Mouse (Mus musculus) right cerebral cortex, postnatal 36 days (tissue): Measurements from ENCODE around the gene Mthfd1l.

ENCODE experiments used
- DNase-seq, 2 experiments: peaks; one replicate each; pipeline ENCODE4 v3.0.0; 2022; ENCODE audit warnings: low spot score in 2 of 2, mixed read lengths in 1 of 2

Mthfd1l gene

GRCm38 (mm10) chr10:3976623-3977010 is 3.7 kb downstream of the Mthfd1l start:
- no peak for DNase-seq

DNA sequence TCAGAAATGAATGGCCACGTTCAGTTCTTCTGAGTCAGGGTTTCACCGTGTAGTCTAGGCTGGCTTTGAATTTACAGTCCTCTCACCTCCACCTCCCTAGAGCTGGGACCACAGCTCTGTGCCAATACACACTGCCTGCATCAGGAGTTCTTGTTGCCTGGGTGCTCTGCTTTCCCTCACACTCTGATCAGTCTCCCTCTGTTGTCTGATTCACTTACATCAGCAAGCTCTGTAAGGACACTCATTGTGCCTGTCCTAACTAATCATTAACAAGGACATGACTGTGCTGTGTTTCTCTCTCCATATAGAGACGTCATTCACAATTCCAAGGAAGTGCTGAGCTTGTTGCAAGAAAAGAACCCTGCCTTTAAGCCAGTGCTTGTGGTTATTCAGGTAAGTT is 5.4 kb downstream of the Mthfd1l start:
- no peak for DNase-seq

DNA sequence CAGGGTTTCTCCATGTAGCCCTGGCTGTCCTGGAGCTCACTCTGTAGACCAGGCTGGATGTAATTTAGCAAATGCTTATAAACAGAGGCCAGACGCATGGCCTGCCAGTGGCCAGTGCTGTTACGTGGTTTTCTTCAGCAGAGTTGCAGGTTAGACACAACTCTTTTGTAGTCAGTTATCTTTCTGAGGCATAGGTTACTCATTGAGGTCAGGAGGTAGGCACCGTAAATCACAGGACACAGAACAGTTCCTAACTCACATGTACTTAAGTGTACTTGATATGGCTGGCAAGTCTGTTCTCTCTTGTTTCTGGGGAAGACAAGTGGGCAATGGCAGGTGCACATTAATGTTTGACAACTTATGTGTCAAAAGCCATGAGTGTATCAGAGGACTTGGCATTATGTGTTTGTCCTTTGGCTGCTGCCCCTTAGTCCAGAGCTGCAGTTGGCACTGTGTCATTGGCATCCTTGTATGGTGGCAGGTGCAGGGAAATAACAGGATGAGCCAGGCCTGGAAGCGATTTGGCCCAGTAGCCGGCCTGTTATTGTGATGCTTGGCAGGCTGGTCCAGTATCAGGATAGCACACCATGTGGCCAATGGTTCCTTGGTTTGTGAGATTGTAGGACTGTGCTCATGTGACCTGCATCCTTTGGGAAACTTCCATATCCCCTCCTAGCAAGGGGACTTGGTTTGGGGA is 6.0 kb downstream of the Mthfd1l start:
- no peak for DNase-seq

DNA sequence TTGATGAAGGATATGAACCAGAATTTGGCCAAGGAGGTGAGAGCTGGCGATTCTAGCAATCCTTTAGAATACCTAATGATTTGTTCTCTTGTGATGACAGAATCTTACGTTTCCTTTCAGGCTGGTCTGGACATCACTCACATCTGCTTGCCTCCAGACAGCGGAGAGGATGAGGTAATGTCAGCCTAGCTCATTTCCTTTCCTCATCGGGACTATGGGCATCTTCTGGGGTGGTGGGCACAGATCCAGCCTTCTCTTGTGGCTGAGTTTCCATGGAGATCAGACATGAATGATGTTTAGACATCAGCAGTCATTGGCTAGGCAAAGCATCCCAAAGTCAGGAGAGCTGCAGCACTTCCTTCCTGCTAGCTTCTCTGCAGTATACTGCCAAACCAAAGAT is 7.3 kb downstream of the Mthfd1l start:
- no peak for DNase-seq

DNA sequence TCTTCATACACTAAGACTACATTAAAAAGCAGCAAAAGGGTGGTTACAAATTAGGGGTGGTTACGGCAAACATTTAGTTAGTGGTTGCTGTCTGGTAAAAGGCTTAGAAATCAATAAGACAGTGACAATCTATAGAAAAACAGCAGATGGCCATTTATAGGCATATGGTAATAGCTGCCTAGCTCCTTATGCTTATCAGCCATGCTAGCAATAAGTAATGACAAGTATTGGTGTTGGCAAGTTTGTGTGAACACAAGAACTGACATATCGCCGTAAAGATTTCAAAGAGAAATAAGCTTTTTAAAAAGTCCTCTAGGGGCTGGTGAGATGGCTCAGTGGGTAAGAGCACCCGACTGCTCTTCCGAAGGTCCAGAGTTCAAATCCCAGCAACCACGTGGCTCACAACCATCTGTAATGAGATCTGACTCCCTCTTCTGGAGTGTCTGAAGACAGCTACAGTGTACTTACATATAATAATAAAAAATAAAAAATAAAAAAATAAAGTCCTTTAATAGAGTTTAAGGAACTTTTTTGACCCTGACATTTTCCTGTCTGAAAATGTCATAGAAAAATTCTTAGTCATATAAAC is 17.5 kb downstream of the Mthfd1l start:
- DNase-seq: no peak

- DNase-seq: no peak
Observed at GRCm38 (mm10) chr10:3993365-3994102, 20.6 kb downstream of the Mthfd1l start.

GRCm38 (mm10) chr10:3995277-3995676 is 22.4 kb downstream of the Mthfd1l start:
- DNase-seq: no peak

GRCm38 (mm10) chr10:3996170-3996876 is 23.4 kb downstream of the Mthfd1l start:
- peak; percentile 39 to 44 for DNase-seq

DNA sequence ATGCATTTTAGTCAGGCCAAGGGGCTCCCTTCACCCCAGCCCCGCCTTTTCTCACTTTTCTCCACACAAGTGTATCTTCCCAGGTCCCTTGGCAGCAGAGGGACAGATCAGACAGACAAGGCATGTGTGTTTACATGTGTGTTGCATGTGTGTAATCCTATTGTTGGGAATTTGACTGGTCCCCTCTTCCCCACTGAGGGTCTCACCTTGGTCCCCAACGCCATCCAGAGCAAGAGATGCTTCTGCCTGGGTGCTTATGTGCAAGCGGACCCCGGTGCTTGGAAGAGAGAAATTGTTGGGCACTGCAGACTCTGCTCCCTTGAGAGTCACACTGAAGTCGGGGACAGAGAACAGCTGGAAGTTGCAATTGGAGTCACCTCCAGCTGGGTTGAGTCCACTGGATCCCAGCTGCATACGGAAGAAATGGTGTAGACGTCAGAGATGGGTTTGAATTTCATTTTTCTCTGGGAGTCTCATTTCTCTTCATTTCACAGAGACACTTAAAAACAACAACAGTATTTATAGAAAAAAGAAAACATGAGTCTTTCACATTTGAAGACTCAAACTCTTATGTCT is 25.0 kb downstream of the Mthfd1l start:
- no peak for DNase-seq

DNA sequence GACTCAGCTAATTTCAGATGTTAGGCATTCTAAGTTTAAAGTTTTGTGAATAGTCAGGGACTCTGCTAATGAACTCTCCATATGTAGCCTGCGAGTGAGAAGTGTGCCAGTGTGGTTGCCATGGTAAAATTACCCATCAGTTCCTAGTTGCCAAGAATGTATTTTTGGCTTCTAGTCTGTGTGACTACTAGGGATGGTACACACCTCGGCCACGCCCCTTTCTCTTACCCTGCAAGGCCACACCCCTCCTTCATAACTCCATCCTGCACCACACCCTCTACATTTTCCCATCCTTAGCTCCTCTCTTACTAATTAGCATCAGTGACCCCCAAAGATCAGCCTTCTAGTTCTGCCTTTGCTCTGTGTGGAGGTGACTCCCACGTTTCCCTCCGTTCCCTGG is 29.8 kb downstream of the Mthfd1l start:
- no peak for DNase-seq

DNA sequence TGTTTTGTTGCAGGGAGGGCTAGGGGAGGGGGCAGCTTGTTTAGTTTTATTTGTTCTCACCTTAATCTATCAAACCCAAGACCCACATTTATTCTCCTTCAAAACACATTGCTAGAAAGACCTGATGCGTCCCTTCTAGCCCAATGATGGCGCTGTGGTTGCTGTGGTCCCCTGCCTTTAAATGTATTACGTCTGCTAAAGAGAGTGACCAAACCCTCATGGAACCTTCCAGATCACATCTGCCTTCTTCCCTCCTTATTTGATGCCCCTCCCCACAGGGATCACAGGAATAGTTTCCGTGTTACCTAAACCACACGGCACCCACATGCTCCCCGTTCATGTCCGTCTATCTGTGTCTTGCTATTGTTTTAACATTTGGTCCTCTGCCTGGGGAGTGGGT is 32.3 kb downstream of the Mthfd1l start:
- no peak for DNase-seq

- no peak for DNase-seq
Observed at GRCm38 (mm10) chr10:4006296-4007015, 33.5 kb downstream of the Mthfd1l start.

- DNase-seq: no peak
Observed at GRCm38 (mm10) chr10:4022628-4023303, 49.8 kb downstream of the Mthfd1l start.

GRCm38 (mm10) chr10:4026616-4027015 is 53.7 kb downstream of the Mthfd1l start:
- DNase-seq: no peak

- no peak for DNase-seq
Observed at GRCm38 (mm10) chr10:4027466-4027865, 54.5 kb downstream of the Mthfd1l start.

DNA sequence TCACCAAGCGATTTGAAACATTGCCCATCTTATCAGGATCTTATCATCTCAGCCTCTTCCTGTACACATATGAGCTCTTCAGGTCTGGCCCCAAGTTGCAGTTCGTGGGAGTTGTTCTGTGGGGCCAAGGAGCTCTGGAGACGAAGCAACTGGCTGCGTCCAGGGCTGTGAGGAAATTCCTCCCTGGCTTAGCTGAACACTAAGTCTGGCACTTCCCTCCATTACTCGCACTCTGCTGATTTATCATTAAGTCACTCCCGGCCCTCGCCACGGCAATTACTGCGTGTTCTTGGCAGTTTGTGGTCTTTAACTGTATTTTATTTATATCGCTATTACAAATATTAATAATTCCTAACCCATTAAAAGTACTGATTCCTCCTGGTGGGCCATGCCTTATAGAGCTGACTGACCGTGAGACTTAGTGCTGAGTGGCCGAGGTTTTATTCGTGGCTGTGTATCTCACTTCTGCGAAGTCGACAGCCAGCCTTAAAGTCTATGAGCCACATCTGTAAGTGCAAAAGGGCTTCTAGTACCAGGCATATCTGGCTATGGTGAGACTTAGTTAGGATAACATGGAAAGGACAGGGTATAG is 56.0 kb downstream of the Mthfd1l start:
- no peak for DNase-seq

- DNase-seq: no peak
Observed at GRCm38 (mm10) chr10:4033761-4034160, 60.8 kb downstream of the Mthfd1l start.

- DNase-seq: no peak
Observed at GRCm38 (mm10) chr10:4036476-4036875, 63.6 kb downstream of the Mthfd1l start.

- no peak for DNase-seq
Observed at GRCm38 (mm10) chr10:4037066-4037465, 64.1 kb downstream of the Mthfd1l start.

DNA sequence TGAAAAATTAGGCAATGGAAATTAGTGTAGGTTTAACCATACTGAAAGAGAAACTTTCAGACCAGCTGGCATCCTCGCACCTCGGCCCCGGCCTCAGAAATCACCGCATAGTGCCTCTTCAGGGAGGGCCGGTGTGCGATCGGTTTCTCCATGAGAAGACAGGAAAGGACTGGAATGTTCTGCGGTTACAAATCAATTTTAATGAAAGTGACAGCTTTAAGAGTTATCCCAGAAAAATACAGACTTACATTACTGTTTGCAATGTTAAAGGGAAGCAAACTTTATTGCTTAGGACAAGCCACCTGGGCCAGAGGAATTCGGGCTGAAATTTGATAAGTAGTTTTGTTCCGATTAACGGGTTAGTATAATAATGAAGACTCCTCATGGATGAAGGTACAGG is 65.7 kb downstream of the Mthfd1l start:
- no peak for DNase-seq
